Mouse (Mus musculus) hindbrain, embryonic 16.5 days (tissue): ENCODE measurements at regions not wholly inside any gene's neighbourhood (a gene's known extent, or its start where the extent isn't known, plus 50 kb on each side); places are given as distances from the start of the nearest gene placed in this dataset.
A peak's percentile ranks its signal among the peaks of the same experiment; 100 is the strongest.
"Not testable (repeated sequence)": the region's sequence is repeated elsewhere in the genome, so short reads cannot be mapped to it uniquely, and the experiment has no call there.

Experiments
- ATAC-seq: fragments of 200-750 bp; cut with Nextera tagmentation; 2 replicates; pipeline ENCODE4 v1.8.0; 2017; ENCODE audit warnings: moderate TSS enrichment, moderate library complexity
- H3K27ac ChIP-seq: fragments of 300-500 bp; sonication (generic); 2 replicates; pipeline ENCODE4 v1.5.1; 2014; ENCODE audit warnings: low read depth, mild to moderate bottlenecking, control low read depth, low read length, moderate library complexity
- H3K27me3 ChIP-seq: fragments of 300-500 bp; sonication (generic); replicated peaks from 2 replicates; pipeline ENCODE4 v1.6.1; 2014; ENCODE audit warnings: low read length; ENCODE audit not compliant: control insufficient read depth, insufficient read depth
- H3K36me3 ChIP-seq: fragments of 300-500 bp; sonication (generic); 2 replicates; pipeline ENCODE4 v1.6.1; 2014; ENCODE audit warnings: mild to moderate bottlenecking, low read length, moderate library complexity, mixed read lengths; ENCODE audit not compliant: control insufficient read depth, insufficient read depth
- H3K4me1 ChIP-seq: fragments of 300-500 bp; sonication (generic); 2 replicates; pipeline ENCODE4 v1.6.1; 2014; ENCODE audit warnings: low read depth, low read length; ENCODE audit not compliant: control insufficient read depth, insufficient read depth
- H3K4me2 ChIP-seq: fragments of 300-500 bp; sonication (generic); 2 replicates; pipeline ENCODE4 v1.6.1; 2014; ENCODE audit warnings: mild to moderate bottlenecking, low read length, control low read depth, moderate library complexity
- H3K4me3 ChIP-seq: fragments of 300-500 bp; sonication (generic); 2 replicates; pipeline ENCODE4 v1.5.1; 2014; ENCODE audit warnings: mild to moderate bottlenecking, low read length, control low read depth, moderate library complexity
- H3K9ac ChIP-seq: fragments of 300-500 bp; sonication (generic); 2 replicates; pipeline ENCODE4 v1.6.1; 2014; ENCODE audit warnings: low read depth, mild to moderate bottlenecking, control low read depth, low read length, moderate library complexity
- H3K9me3 ChIP-seq: fragments of 300-500 bp; sonication (generic); 2 replicates; pipeline ENCODE4 v1.6.1; 2014; ENCODE audit warnings: mild to moderate bottlenecking, low read length, moderate library complexity; ENCODE audit not compliant: control insufficient read depth
- WGBS: fragments of 180-500 bp; shearing (Covaris S2); extraction: QIAGEN DNeasy Blood & Tissue Kit; methylation state at CpG from one replicate; pipeline ENCODE4 v1.1.7; 2014; 5-methylcytosine and 5-hydroxymethylcytosine counted together

DNA sequence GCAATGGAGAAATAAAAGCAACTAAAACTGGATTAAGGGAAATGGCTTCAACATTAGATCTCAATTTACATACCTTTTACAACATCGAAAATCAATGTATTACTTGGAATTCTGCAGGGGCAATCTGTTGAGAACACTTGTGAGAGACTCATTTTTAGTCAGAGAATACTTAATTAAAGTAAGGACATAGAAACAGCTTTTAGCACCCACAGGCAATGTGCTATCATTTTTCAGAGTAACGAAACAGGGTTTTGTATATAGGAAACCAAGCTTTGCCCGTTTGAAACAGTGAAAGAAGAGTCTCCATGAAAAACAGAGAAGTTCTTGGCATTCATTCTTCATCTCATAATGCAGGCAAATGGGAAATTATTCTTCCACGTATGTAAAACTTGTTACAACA lies 196.4 kb downstream of the Tdrd3 start:
- no peaks in the 10 kb centered on the region for H3K27me3 ChIP-seq
- H3K9me3 ChIP-seq = 0 out of 2 replicates have a peak, but pooled peaks cover 2% of the 10 kb centered on the region
- no peaks in the 10 kb centered on the region for H3K36me3 ChIP-seq
- no peak for ATAC-seq
- no peak overlapping the region for H3K4me2 ChIP-seq
- H3K27ac ChIP-seq = no peak overlapping the region
- no peak overlapping the region for H3K9ac ChIP-seq
- H3K4me3 ChIP-seq = no peak overlapping the region
- WGBS = 85% methylated on average over 4 of the region's 4 CpGs
- no peaks in the 10 kb centered on the region for H3K4me1 ChIP-seq

DNA sequence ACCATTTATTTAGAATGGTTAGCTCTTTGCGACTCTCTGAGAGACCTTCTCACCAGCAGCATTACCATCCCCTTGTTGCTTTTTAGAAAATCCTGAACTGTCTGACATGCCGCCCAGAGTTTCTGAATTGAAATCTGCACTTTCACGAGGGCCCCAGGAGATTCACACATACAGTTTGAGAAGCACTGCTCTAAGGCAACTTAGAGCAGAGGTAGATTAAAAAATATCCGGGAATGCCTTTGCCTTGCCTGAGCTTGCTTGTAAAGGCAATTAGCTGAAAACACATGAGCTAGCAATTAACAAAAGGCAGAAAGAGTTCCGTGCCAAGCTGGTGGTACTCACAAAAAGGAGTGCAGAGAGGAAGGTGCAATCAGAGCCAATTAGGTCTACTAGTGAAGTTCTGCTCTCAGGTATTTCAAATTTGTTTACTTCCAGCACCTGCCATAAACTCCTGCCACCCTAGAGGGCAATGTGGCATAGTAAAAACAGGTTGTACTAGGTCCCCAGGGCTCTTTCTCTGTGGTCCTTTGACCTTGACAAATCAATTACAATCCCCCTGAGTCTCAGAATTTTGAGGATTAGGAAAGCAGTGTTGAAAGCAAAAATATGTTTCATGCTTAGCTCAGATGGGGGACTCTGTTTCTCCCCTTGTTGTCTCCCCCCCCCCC lies 203.1 kb downstream of the Tdrd3 start:
- no peak overlapping the region for H3K9ac ChIP-seq
- no peaks in the 10 kb centered on the region for H3K27me3 ChIP-seq
- no peak overlapping the region for H3K27ac ChIP-seq
- H3K4me1 ChIP-seq = no peaks in the 10 kb centered on the region
- WGBS = 63% methylated on average over 5 of the region's 5 CpGs
- H3K36me3 ChIP-seq = no peaks in the 10 kb centered on the region
- no peaks in the 10 kb centered on the region for H3K9me3 ChIP-seq
- peak; percentile 34; the same call in 1 of the 2 replicates for ATAC-seq
- H3K4me3 ChIP-seq = no peak overlapping the region
- H3K4me2 ChIP-seq = no peak overlapping the region

DNA sequence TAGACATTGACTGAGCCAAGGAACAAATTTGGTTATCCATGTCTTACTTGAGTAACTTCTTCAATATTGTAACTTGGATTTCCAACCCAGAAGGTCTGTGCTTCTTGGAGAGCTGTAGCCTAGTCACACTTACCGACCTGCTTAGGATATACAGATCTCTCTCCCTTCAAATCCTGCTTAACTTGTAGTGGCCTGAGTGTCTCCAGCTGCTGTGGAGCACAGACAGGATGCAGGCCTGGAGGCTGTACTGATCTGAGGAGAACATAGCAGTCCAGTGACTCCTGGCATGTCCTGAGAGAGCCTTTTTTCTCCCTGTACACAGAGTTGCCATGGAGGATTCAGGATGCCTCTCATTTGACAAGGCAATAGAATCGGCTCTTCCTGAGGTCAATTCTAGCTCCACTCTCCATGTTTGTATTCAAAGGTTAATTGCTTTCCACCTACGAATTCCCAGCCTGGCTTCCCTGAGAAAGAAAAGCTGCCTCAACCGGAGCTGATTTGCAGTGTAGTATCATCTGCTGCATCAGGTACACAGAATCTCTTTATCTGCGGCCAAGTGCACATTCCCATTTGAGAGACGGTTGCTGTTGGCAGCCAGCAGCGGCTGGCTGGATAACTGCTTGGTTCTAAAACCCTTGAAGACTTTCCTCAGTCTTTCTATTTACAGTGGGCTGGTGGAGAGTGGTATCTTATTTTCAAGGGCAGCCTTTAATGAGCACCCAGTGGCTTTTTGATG lies 214.8 kb downstream of the Tdrd3 start:
- H3K27me3 ChIP-seq = no peaks in the 10 kb centered on the region
- no peaks in the 10 kb centered on the region for H3K4me1 ChIP-seq
- ATAC-seq = peak; percentile 54; the same call in 1 of the 2 replicates
- no peak overlapping the region for H3K27ac ChIP-seq
- H3K4me3 ChIP-seq = no peak overlapping the region
- H3K9me3 ChIP-seq = no peaks in the 10 kb centered on the region
- H3K36me3 ChIP-seq = no peaks in the 10 kb centered on the region
- H3K4me2 ChIP-seq = no peak overlapping the region
- WGBS = 64% methylated on average over 7 of the region's 7 CpGs
- H3K9ac ChIP-seq = no peak overlapping the region

DNA sequence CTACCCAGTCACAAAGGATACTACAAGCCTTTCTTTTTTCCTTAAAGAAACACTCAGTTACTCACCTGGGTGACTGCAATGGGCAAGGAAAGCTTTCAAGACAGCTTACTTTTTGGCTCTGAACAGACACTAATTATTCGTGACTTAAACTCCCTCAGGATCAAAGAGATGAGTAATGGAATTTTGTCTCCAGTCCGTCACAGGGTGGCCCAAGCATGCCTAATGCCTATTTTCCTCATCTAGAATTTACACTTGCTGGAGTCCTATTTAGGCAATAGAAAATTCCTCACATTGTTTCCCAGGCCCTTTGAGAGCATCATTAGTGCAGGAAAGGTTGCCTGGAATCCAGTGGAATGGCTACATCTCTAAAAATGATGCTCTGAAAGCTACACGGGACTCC lies 218.2 kb downstream of the Tdrd3 start:
- WGBS = 48% methylated on average over 3 of the region's 3 CpGs
- ATAC-seq = no peak

DNA sequence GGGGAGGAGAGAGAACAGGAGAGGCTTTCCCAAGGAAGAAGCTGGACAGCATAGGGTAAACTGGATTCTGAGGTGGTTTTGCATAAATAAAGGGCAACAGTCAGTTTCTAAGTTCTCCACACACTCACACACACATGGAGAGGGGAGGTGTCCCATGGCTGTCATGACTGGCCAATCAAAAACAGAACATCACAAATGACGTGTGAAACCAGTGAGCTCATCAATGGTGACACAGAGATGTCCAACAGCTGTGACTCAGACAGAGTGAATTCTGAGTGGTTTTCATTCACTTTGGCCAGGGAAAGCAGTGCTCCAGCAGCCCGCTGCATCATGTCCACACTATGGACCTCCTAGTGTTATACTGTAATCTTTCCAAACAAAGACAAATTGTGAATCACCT lies 220.7 kb downstream of the Tdrd3 start:
- Histone ChIP-seq H3K36me3 (no peaks in the 10 kb centered on the region), H3K27me3 (no peaks in the 10 kb centered on the region), H3K9ac (no peak overlapping the region), H3K4me1 (no peaks in the 10 kb centered on the region), H3K27ac (no peak overlapping the region), H3K4me3 (no peak overlapping the region), H3K4me2 (no peak overlapping the region), H3K9me3 (no peaks in the 10 kb centered on the region)
- 80% methylated on average over 2 of the region's 2 CpGs for whole genome bisulfite sequencing
- no peak for ATAC-seq

More for the DNA sequence above, 218.2 kb downstream of the Tdrd3 start:
- Histone ChIP-seq H3K27ac (no peak overlapping the region), H3K4me2 (no peak overlapping the region), H3K9me3 (no peaks in the 10 kb centered on the region), H3K27me3 (no peaks in the 10 kb centered on the region), H3K9ac (no peak overlapping the region), H3K4me3 (no peak overlapping the region), H3K4me1 (no peaks in the 10 kb centered on the region), H3K36me3 (no peaks in the 10 kb centered on the region)

DNA sequence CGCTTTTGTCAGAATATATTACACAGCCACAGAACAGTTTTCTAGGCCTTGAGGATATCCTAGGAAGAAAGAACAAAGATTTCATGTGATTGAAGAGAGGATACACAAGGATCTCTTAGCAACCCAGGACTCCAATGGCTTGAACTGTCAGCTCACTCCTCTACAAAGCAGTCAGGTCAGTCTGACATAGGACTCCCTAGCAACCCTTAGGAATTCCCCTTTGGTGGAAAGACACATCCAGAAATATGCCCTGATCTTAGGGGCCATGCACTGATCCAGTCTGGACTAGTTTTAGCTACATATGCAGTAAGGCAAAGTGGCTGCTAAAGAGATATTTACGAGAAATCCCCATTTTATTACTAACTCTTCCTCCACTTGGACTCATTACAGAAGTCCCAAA lies 251.5 kb downstream of the Tdrd3 start:
- Histone ChIP-seq H3K9ac (no peak overlapping the region), H3K27ac (no peak overlapping the region), H3K27me3 (no peaks in the 10 kb centered on the region), H3K4me2 (no peak overlapping the region), H3K4me1 (no peaks in the 10 kb centered on the region), H3K36me3 (no peaks in the 10 kb centered on the region), H3K4me3 (no peak overlapping the region), H3K9me3 (no peaks in the 10 kb centered on the region)
- ATAC-seq = no peak
- WGBS = 73% methylated on average over 2 of the region's 2 CpGs

DNA sequence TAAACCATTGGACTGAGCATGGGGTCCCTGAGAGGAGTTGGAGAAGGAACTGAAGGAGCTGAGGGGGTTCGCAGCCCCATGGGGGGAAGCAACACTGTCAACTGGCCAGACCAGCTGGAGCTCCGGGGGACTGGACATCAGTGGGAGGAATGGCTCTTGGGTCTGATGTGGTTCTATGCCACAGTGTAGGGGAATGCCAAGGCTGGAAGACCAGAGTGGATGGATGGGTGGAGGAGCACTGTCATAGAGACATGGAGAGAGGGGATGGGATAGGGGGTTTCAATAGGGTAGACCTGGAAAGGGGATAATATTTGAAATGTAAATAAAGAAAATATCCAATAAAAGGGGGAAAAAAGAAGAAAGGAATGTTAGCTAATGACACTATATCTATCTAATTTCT lies 253.1 kb downstream of the Tdrd3 start:
- no peak overlapping the region for H3K4me3 ChIP-seq
- H3K9ac ChIP-seq = no peak overlapping the region
- no peaks in the 10 kb centered on the region for H3K36me3 ChIP-seq
- H3K4me2 ChIP-seq = no peak overlapping the region
- no peaks in the 10 kb centered on the region for H3K4me1 ChIP-seq
- H3K27me3 ChIP-seq = no peaks in the 10 kb centered on the region
- H3K9me3 ChIP-seq = no peaks in the 10 kb centered on the region
- no peak overlapping the region for H3K27ac ChIP-seq
- 96% methylated on average over 2 of the region's 2 CpGs for WGBS
- ATAC-seq = no peak

DNA sequence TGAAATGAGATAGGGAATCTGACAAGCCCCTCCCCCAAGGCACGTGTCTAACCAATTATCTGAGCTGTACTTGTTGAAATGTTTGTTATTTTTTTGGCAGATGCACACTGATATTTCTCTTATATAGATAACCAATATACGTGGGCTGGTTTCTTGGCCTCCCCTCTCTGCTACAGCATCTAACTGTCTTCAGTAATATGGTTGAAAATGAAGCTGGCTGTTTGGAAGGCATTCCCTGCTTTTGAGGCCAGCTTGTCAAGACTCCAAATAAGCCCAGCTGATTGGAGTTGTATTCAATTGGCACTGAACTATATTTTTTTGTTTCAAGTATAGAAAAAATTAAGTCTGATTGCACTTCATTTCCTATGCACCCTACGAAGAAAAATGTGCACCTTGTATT lies 264.3 kb downstream of the Tdrd3 start:
- H3K4me2 ChIP-seq = no peak overlapping the region
- WGBS = 78% methylated on average over 3 of the region's 3 CpGs
- no peaks in the 10 kb centered on the region for H3K36me3 ChIP-seq
- no peak for ATAC-seq
- no peak overlapping the region for H3K27ac ChIP-seq
- H3K4me1 ChIP-seq = no peaks in the 10 kb centered on the region
- H3K9ac ChIP-seq = no peak overlapping the region
- no peak overlapping the region for H3K4me3 ChIP-seq
- H3K27me3 ChIP-seq = no peaks in the 10 kb centered on the region
- no peaks in the 10 kb centered on the region for H3K9me3 ChIP-seq

DNA sequence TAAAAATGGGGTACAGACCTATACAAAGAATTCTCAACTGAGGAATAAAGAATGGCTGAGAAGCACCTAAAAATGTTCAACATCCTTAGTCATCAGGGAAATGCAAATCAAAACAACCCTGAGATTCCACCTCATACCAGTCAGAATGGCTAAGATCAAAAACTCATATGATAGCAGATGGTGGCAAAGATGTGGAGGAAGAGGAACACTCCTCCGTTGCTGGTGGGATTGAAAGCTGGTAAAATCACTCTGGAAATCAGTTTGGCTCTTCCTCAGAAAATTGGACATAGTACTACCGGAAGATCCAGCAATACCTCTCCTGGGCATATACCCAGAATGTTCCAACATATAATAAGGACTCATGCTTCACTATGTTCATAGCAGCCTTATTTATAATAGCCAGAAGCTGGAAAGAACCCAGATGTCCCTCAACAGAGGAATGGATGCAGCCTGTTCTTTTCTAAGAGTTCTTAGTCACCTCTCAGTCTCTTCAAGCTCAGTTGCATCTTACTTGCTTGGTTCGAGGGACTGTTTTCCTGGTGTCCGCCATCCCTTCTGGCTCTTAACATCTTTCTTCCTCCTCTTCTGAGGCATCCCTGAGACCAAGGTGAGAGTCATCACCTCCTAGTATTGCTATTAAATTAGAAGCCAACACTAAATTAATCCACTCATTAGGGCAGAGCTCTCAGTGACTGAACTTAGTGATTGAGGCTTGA lies 266.8 kb downstream of the Tdrd3 start:
- not testable (repeated sequence) for H3K4me2 ChIP-seq, H3K4me3 ChIP-seq, H3K27ac ChIP-seq, H3K27me3 ChIP-seq, ATAC-seq, H3K9me3 ChIP-seq, H3K36me3 ChIP-seq, H3K9ac ChIP-seq, H3K4me1 ChIP-seq
- 85% methylated on average over 4 of the region's 4 CpGs for WGBS
